In genomic region chr19:6058513-6058912, GRCm38 (mm10) we compare ENCODE assay signal across 8 mouse cellular contexts. TPM values are rescaled to one million over a fixed set of nuclear protein-coding genes. Genes with fewer than 3 reads are reported as not detected.
DNase-seq lines count a peak whose midpoint lies in the region; ATAC-seq lines count a peak whose summit lies in the region.

No protein-coding gene starts in this region.

- DNase-seq in heart, adult 11 months = peak; percentile 90
- no peak for DNase-seq in heart, adult 9 months (ENCODE audit: low spot score in 2 of 2)
- DNase-seq in 416B (ENCODE audit: low read depth) = peak; percentile 29
- no peak for DNase-seq in liver, embryonic 13.5 days
- DNase-seq in right cerebral cortex, postnatal 25 days = no peak
- no peak for DNase-seq in T-cell, adult 2 months (ENCODE audit: low spot score)
- no peak for DNase-seq in left cerebral cortex, adult 9 months (ENCODE audit: low spot score in 2 of 2)

- H3K9me3 ChIP-seq in forebrain, embryonic 13.5 days (replicated peaks) = no peaks in the 10 kb centered on the region
- H3K9me3 ChIP-seq in liver, embryonic 13.5 days (replicated peaks) = no peaks in the 10 kb centered on the region

- H3K4me1 ChIP-seq in forebrain, embryonic 13.5 days = peaks cover 47% of the 10 kb centered on the region
- peaks cover 70% of the 10 kb centered on the region for H3K4me1 ChIP-seq in liver, embryonic 13.5 days (replicated peaks)

- H3K4me2 ChIP-seq in forebrain, embryonic 13.5 days = peak overlapping the region; percentile 86
- peak overlapping the region; percentile 85 for H3K4me2 ChIP-seq in liver, embryonic 13.5 days

- H3K9ac ChIP-seq in forebrain, embryonic 13.5 days = peak overlapping the region; percentile 95
- peak overlapping the region; percentile 95 for H3K9ac ChIP-seq in liver, embryonic 13.5 days

- peak overlapping the region; percentile 87 for H3K4me3 ChIP-seq in forebrain, embryonic 13.5 days
- peak overlapping the region; percentile 89 for H3K4me3 ChIP-seq in liver, embryonic 13.5 days (replicated peaks)

- peaks cover 42% of the 10 kb centered on the region for H3K36me3 ChIP-seq in forebrain, embryonic 13.5 days (ENCODE audit: poor library complexity, severe bottlenecking)
- H3K36me3 ChIP-seq in liver, embryonic 13.5 days = peaks cover 47% of the 10 kb centered on the region

- no peak for ATAC-seq in forebrain, embryonic 13.5 days
- no peak for ATAC-seq in liver, embryonic 13.5 days (ENCODE audit: low read depth)

- H3K27me3 ChIP-seq in forebrain, embryonic 13.5 days = no peaks in the 10 kb centered on the region
- H3K27me3 ChIP-seq in liver, embryonic 13.5 days = no peaks in the 10 kb centered on the region

- WGBS in forebrain, embryonic 13.5 days = 44% methylated on average over 5 of the region's 5 CpGs
- 13% methylated on average over 5 of the region's 5 CpGs for WGBS in liver, embryonic 13.5 days (ENCODE audit: insufficient replicate concordance)

- H3K27ac ChIP-seq in forebrain, embryonic 13.5 days = no peak overlapping the region
- H3K27ac ChIP-seq in liver, embryonic 13.5 days = peak overlapping the region; percentile 85

RNA-seq across cellular contexts. Expression of gene Fau, which starts 0.9 kb away (rescaled TPM):
- polyA plus RNA-seq in forebrain, embryonic 13.5 days (2015; fragmentation: Nextera tagmentation; extraction: Ambion mirVana) = 677 and 758 TPM in 2 replicates
- polyA plus RNA-seq in liver, embryonic 13.5 days (2015; fragmentation: Nextera tagmentation; extraction: Ambion mirVana) = 639 and 696 TPM in 2 replicates

RNA-seq across cellular contexts. Expression of gene Mrpl49, which starts 0.9 kb away (rescaled TPM):
- polyA plus RNA-seq in forebrain, embryonic 13.5 days (2015; fragmentation: Nextera tagmentation; extraction: Ambion mirVana) = 75.6 and 80.7 TPM in 2 replicates
- polyA plus RNA-seq in liver, embryonic 13.5 days (2015; fragmentation: Nextera tagmentation; extraction: Ambion mirVana) = 50.2 and 59.4 TPM in 2 replicates

RNA-seq across cellular contexts. Expression of gene Znhit2, which starts 2.5 kb away (rescaled TPM):
- polyA plus RNA-seq in forebrain, embryonic 13.5 days (2015; fragmentation: Nextera tagmentation; extraction: Ambion mirVana) = 31.1 and 33.7 TPM in 2 replicates
- polyA plus RNA-seq in liver, embryonic 13.5 days (2015; fragmentation: Nextera tagmentation; extraction: Ambion mirVana) = 22.1 and 23.2 TPM in 2 replicates

RNA-seq across cellular contexts. Expression of gene Tm7sf2, which starts 9.7 kb away (rescaled TPM):
- 28.3 and 30.3 TPM in 2 replicates for polyA plus RNA-seq in forebrain, embryonic 13.5 days (2015; fragmentation: Nextera tagmentation; extraction: Ambion mirVana)
- 30.6 and 33.2 TPM in 2 replicates for polyA plus RNA-seq in liver, embryonic 13.5 days (2015; fragmentation: Nextera tagmentation; extraction: Ambion mirVana)

RNA-seq across cellular contexts. Expression of gene Syvn1, which starts 12.1 kb away (rescaled TPM):
- polyA plus RNA-seq in forebrain, embryonic 13.5 days (2015; fragmentation: Nextera tagmentation; extraction: Ambion mirVana) = 23.8 and 26.0 TPM in 2 replicates
- polyA plus RNA-seq in liver, embryonic 13.5 days (2015; fragmentation: Nextera tagmentation; extraction: Ambion mirVana) = 11.6 and 13.9 TPM in 2 replicates

Comparison
In these comparisons a context has a peak if more than half of its experiments do, and no peak if none do; other contexts are left out.
1. DNase-seq: peak in heart, adult 11 months (single experiment) and 416B (single experiment); none in heart, adult 9 months (0 of 2), liver, embryonic 13.5 days (single experiment), right cerebral cortex, postnatal 25 days (single experiment), T-cell, adult 2 months (single experiment) and left cerebral cortex, adult 9 months (0 of 2).